Mouse (Mus musculus) liver, adult 2 months (tissue): ENCODE results near the gene Vasn.
A peak's percentile ranks its signal among the peaks of the same experiment; 100 is the strongest.

Experiments
- CTCF ChIP-seq: fragments of 200-500 bp; IDR thresholded peaks from 2 replicates; pipeline ENCODE4 v1.5.1; 2011; ENCODE audit warnings: low read depth, low read length, control low read depth
- POLR2A ChIP-seq: fragments of 200-500 bp; IDR thresholded peaks from 2 replicates; pipeline ENCODE4 v1.6.1; 2011; ENCODE audit warnings: low read length, control low read depth; ENCODE audit not compliant: insufficient read depth; ENCODE audit errors: extremely low read depth

GRCm38 (mm10) chr16:4683581-4684456, 44.1 kb downstream of the Vasn start:
- TF ChIP-seq CTCF (no peak), POLR2A (peak; percentile 91; the same call in 1 of the 2 replicates)
